Mouse (Mus musculus) regulatory T cell (primary cell): Measurements from ENCODE around the gene Gm20894.
"Not testable (repeated sequence)": the region's sequence is repeated elsewhere in the genome, so short reads cannot be mapped to it uniquely, and the experiment has no call there.

Experiments
- in situ Hi-C: fragments of 300-600 bp; cut with MboI, MseI; formaldehyde crosslinking; loops from one replicate; pipeline ENCODE4 v1.15.1; 2025; ENCODE audit warnings: high pct_unique_total_duplicates

The Gm20894 gene

GRCm38 (mm10) chrY:28271412-28271811 lies at the start of gene Gm20894:
Gene Gm20894, minus strand, starts transcription at chrY:28271512.
- in situ Hi-C loops: not testable (repeated sequence)
